Mouse (Mus musculus): ENCODE data around the gene Nek11.
A peak's percentile ranks its signal among the peaks of the same experiment; 100 is the strongest.

Gene Nek11

DNA sequence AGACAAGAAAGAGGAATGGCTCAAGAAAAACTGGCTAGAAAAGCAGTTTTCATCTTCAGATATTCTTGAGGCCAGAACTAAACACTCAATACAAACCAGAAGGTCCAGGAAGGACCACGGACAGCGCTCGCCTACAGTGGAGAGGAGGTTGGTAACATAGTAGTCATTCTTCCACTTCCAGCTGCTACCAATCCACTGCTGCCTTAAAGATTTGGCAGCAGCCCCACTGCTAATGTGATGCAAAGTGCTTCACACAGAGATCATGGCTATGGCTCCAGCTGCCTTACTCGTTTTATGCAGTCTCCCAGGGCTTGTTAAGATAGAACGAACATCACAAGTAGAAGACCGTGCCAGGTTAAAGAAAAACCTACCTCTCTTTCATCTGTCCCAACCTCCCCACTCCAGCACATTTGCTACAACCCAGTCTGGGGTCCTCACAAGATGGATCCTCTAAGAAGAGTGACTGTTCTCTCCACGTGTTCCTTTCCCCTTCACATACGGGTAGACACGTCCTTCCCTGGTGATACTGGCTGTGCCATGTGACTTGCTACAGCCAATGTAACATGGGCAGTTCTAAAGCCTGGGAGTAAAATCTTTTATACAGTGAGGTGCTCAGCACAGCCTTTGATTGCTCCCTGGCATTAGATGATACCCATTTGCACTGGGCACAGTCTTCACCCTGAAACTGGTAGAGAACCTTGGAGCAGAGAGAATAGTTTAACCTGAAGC lies 85.6 kb downstream of the Nek11 start:
- no peak for DNase-seq

DNA sequence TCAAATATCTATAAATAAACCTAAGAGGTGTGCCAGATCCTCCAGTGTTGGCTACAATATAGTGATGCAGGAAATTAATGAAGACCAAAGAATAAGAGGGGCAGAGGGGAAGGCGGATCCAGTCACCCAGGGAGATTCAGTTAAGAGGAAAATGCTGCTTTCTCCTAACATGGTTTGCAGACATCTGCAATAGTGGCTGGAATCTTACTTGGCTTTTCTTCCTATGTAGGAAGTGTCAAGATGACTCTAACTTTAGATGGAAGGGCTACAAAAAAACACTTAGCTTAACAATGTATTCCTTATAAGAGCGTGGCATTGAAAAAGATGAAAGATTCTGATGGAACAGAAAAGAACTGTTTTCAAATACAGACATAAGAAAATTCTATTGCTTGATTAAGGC lies 89.3 kb downstream of the Nek11 start:
- no peak for DNase-seq

DNA sequence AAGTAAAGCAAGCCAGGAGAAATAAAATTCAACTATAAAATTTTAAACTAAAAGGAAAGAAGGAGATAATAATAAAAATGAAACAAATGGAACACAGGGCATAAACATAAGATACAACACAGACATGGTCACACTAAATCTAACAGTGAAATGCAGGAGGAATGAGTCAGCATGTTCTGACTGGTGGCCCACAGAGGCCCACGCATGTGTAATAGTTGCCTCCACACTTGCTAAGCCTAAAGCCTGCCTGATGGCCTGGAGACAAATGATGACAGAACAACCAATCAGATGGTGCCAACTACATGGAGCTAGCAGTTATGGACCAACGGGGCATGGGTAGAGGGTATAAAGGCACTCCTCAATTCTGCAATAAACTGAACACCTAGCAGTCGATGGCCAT lies 93.1 kb downstream of the Nek11 start:
- DNase-seq = no peak

DNA sequence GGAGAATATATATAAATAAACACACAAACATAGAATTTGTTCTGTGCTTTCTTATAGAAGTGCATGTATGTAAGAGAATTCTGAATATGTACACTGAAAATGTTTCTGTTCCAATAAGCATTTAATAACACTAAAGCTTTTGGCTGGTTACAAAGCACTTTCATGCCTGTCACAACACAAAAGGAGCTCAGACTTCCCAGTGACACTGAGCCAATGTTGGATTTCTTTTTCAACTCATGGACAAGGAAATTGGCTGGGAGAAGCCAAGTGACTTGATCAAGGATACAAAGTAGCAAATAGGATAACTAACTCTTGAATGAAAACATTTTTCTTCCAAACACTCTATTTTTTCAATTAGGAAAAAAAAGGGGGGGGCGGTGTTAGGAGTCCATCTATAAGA lies 93.9 kb downstream of the Nek11 start:
- DNase-seq = no peak

DNA sequence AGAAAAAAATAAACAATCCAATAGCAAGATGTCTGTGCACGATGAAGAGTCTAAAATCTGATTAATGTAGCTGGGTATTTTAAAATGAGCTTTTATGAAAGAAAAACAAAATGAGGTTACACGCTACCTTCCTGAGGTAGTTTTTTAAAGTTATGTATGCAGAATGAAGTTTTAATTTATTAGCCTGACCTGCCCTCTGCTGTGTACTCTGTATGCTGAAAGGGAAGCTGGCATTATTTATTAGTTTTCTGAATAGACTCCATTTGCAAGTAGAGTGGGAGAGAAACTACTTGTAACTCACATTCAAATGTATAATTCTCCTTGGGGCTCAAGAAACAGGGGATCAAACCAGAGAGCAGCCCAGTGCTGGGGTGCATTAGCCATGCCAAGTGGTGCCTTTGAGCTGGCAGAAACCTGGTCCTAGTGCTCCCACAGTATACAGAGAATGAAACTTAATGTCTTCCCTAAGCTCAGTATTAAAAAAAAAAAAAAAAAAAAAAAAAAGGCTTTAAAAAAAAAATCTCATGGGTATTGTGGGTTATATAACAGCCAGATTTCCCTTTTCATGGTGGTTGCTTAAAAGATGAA lies 94.5 kb downstream of the Nek11 start:
- DNase-seq = no peak

DNA sequence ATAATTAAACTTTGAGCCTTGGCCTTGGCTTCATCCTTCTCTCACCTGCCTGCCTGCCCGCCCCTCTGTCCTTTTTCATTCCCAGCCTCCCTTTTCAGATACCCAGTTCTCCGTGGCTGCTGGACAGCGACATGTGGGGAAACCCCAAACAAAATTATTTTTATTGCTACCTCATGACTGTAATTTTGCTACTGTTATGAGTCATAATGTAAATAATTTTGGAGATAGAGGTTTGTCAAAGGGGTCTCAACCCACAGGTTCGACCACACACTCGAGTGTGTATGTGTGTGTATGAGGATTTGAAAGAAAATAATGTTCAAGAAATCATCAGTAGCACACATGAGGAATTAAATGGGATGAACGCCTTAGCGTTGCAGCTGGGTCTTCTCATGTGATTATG lies 110.7 kb downstream of the Nek11 start:
- no peak for DNase-seq

DNA sequence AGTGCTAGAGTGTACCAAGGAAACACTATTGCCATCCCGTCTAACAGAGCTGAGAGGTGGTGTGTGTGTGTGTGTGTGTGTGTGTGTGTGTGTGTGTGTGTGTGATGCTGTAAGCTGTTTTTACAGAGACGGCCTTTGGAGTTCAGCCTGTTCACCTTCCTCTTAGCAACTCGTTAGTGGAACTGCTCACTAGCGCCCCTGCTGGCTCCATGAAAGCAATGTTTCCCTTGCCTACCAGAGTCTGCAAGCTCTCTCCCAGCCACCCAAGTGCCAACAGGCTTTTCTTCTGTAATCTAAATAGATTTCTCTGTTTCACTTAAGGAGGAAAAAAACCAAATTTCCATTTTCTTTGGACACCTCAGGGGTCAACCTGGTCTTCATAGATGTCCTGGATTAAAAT lies 112.6 kb downstream of the Nek11 start:
- peak; percentile 17 for DNase-seq

DNA sequence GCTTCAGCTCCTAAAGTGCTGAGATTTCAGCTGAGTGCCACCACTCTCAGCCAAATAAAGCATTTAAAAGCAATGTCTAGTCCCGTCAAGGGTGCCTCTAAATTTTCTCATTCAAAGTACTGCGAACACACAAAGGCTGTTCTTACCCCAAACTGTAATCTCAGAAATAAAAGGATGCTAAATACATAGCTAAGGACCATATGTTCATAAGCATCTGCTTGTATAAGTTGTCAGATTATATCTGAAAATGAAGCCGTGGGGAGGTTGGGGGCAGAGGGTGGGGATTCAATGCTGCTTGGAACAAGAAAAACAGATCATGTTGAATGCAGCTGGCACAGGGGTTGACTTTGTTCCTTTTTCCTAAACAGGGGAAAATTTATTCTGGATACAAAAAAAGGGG lies 120.4 kb downstream of the Nek11 start:
- no peak for DNase-seq

DNA sequence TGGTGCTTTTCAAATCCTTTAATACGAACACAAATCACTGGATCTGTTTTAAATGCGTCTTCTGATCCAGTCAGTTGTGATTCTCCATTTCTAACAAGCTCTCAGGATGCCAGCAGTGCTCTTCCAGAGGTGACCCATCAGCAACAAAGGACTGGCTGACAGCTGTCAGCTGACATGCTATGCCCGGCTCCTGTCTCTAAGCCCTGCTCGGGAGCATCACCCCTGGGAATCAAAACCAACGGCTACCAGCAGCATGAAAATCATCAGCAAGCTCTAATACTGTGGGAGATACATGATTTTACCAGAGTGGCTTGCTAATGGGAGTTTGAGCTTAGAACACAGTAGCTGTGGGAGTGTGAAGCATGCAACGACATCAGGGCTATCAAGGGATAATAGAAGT lies 121.0 kb downstream of the Nek11 start:
- DNase-seq = no peak

DNA sequence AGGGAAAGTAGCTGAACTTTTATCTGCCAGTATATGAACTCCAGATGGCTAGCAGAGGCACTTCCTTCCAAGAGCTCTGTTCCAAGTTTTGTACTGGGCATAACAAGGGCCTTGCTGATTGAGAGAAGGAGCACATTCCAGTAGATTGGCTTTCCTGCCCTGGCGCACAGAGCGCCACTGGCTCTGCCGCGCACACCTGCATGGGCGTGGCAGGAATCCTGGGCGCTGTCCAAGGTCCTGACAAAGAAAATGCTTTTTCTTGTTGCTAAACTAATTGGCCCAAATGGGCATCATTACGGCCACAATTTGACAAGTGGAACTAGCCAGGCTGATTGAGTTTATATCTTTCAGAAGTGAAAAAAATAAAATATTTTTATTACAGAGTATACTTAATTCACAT lies 123.1 kb downstream of the Nek11 start:
- DNase-seq = peak; percentile 27

DNA sequence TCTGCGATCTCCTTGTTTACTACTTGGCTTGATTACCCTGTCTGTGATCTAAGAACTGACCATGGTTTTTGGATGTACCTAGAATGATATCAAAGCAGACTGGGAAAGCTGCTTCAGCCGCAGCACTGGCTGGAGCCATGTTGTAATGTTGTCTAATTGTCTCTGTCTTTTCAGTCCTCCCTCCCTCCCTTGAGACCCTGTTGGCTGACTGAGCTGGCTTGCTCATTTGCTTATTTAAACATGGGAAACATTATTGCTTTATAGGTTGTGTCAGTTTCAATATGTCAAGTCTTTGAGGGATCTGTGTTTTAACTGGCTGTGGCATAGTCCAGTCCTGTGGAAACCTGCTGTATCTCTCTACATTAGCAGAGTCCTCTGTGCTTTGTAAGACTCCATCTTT lies 132.2 kb downstream of the Nek11 start:
- DNase-seq = no peak

DNA sequence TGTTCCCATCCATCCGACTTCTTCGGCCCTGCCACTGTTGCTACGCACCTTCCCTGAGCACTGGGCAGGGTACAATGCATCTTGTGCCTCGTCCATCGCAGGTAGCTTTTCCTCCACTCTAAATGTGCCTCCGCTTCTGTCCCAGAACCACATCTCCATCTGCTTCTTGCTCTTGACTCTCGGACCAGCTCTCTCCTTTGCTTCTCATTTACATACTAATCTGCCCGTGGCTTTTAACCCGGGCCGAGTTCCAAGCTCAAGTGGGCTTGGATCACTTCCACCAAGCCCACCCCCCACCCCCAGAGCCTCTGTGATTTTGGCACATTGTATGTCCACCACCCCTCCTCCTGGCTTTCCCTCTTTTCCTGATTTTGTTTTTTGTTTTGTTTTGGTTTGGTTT lies 137.7 kb downstream of the Nek11 start:
- no peak for DNase-seq

DNA sequence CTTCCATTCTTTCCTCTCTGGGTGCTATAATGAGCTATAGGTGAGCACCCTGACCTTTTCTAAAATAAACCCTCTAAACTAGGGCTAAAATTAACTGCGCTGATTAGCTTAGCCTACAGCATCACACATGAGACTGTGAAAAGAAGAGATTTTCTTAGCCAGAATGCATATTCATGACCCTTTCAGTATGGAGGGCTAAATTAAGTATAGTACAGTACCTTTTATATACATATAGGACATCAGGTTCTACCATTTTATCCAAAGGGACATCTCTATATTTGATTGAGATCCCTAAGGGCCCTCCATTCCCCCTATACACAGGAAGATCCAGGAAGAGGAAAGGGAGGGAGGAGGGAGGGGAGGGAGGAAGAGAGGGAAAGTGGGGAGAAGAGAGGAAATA lies 141.2 kb downstream of the Nek11 start:
- no peak for DNase-seq

DNA sequence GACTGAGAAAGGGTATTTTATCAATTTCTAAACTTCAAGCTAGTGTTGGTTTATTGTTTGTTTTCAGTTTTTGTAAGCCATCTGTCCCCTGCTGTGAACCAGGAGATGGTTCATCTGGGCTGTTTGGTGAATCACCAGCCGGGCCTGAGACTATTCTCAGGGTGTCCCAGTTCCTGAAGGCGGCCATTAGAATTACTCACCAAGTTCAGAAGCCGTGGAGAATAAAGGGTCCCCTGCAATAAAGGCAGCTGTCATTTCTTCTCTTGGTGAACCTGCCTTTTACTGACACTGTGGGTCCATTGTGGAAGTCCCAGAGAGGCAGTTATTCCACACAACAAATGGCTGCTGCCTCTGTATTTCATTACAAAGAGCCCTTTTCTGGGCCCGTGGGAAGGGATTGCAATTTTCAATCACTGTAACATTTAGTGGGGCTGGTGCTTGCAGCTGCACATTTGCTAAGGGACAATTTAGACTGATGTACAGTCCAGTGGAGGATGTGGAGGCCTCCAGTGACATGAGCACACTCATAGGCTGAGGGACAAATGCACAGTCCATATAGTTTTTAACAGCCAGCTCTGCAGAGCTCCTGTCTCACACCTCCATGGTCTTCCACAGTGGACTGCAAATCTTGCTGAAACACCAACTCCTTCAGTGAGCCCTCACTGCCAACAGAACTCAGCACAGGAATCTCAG lies 142.8 kb downstream of the Nek11 start:
- DNase-seq = no peak

DNA sequence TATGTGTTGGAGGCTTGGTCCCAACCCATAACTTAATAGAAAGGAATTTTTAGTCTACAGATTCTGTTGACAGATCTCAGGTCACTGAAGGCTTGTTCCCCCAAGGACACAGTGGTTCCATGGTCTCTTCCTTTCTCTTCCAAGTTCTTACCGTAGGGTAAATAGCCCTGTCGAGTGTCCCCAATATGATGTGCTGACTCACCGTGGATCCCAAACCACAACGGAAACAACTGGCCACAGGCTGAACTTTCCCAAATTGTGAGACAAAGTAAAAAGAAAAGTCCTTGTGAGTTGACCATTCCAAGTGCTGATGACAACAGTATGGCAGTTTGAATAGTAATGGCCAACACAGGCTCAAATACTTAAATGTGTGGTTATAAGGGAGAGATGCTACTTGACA lies 144.1 kb downstream of the Nek11 start:
- no peak for DNase-seq

DNA sequence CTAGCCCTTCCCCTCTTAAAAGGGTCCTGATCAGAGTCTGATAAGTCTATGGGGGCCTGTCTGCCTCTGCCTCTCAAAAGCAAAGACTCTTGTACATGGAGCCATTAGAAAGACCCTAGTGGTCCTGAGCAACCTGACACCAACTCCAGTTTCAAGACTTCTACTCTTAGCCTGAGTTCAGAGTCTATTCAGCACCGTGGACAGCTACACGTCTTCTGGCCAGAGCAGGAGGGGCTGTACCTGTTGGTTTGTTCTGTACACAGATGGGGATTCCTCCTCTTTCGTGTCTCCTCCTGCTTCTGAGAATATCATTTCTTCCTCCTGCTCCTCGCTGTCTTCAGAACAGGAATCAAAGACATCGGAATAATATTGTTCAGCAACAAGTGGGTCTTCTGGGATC lies 151.3 kb downstream of the Nek11 start:
- DNase-seq = peak; percentile 5

DNA sequence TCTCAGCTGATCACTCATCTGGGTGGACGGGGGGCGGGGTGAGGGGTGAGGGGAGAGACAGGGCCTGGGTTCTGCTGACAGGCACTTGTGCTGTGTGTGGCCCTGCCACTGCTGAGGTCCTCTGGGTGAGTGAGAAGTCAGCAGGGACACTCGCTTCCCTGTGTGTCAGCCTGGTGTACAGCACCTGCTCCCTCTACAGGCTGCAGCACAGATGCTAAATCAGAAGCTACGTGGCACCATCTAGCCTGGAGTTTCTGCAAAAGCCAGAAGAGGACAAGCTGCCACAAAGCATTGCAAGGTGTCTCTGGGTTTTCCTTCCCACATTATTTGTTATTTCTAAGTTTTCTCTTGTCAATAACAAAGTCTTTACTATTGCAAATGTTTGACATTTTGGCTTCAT lies 180.9 kb downstream of the Nek11 start:
- peak; percentile 7 for DNase-seq

DNA sequence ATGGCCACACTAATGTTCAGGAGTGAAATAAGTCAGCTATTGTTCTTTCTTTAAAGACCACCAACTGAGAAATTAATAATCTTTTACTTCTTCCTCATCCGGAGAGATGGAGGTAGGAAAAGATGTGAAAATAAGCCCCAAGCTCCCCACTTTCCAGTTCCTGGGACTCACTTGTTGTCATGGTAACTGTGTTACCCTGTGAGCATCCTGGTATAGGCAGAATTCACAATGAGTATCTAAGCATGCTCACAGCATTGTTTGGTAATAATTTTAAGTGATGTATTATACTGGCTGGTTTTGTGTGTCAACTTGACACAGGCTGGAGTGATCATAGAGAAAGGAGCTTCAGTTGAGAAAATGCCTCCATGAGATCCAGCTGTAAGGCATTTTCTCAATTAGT lies 195.0 kb downstream of the Nek11 start:
- DNase-seq = no peak

DNA sequence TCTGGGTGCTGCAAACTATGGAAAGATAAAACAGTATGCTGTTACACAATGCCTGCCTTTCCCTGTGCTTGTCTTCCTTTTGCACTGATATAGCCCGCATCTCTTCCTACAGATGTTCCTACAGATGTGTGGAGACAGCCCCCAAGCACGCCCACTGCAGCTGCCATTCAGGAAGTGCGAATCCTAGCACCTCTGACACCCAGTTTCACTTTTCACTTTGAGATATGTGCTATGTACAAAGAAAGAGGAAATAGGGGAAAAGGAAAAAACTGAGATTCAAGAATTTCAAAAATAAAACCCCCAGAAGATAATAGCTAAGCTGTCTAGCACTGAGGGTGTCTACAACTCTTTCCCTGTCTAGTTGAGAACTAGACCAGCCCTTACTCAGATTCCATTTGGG lies 208.6 kb downstream of the Nek11 start:
- DNase-seq = no peak

DNA sequence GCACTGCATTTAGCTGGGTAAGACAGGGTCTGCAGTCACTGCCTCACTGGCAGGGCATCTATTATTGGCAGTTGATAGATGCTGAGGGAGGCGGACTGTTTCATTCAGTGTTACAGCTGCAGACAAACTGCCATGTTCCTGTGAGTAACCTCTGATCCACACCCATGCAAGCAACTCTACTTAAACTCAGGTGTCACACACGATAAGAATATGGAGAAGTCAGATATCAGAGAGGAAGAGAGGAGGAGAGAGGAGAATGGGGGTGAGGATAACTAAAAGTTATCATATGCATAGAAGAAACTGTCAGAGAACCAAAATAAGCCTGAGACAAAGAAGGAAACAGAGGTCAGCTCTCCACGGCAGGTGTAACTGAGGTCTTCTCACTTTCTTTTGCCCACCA lies 212.9 kb downstream of the Nek11 start:
- no peak for DNase-seq

DNA sequence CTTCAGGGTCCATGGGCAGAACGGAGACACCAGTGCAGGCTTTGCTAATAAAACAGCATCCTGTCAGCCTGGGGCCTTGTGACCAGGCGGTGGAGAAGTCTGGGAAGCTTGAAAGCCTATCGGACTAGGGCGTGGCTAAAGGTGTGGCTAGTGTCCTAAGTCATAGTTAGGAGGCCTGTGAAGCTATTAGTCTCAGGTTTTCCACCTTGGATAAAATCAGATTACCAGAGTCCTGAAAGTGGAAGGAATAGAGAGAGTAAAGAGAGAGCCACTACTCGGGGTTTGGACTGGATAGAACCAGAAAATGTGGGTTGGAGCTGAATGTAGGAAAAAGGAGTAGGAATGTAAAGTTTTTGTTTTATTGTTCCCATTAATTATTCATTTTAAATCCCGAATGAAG lies 250.3 kb downstream of the Nek11 start, which contains the start of gene 1700080E11Rik:
1700080E11Rik (minus strand) TSS at position 101 of the 400 bp plus-strand sequence.
- DNase-seq = no peak

DNA sequence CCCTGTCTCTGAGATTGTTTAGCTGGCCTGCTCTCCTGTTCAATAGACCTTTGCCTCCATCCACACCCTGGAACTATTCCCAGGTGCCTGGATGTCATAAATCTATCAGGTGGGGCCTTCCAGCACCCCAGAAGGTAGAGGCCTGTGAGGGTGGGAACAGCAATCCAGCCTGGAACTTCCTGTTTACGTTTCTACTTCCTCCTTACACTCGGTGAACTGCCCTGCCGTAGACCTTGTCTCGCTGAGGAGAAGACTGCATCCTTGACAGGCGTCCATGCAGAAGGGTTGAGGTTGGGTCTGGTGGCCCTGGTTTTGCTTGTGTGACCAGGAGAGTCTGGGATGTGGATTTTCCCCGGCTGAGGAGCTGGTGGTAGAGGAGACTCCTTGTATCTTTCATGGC lies 256.1 kb downstream of the Nek11 start:
- DNase-seq = no peak

DNA sequence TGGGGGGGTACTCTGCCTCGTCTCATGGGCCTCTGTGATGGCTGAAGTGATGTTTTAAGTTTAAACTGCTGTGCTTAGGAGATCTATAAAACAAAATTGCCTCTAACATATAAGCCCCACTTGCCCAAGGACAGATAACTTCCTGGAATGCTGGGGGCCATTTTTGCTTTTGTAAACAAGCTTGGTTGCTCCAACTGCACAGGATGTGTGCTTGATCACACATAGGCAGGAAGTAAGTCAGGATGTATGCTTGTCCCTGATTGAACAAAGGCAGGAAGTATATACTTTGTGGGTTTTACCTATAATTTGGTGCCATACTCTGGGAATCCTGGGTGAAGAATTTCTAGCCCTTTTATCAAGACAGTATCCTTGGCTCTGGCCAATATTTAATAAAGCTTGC lies 258.9 kb downstream of the Nek11 start:
- no peak for DNase-seq

DNA sequence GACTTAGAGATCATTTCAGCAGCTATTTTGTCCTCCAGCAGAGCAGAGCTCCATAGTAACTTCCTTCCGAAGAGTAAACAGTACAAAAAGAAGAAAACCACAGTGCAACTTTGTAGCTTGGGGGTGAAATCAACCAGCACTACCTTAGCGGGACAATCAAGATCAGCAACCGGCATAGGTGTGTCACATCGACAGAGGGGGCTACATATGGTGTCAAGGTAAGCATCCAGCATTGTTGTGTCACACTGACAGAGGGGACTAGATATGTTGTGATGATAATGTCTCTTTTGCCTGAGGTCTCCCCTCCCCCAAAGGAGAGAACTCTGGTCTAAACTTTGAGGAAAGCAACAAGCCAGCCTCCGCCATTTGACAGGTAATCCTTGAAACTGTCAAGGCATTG lies 260.8 kb downstream of the Nek11 start:
- no peak for DNase-seq

DNA sequence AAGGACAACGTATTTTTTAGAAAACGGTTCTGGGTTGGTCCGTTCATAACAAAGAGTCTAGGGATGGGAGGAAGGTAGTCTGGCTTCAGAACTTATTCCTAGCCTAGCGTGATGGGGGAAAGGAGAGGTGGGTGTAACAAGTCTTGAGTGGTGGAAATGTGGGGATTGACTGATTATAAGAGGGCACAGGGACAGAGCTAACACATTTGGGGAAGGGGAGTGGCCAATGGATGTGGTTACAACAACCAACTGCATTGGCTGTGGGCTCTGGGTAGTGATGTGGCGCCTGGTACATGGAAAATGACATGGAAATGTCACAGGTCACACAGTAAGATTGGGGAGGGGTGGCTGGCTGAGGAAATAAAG lies 263.3 kb downstream of the Nek11 start:
- DNase-seq = peak; percentile 30

Measured in thymus, postnatal 14 days (tissue).